Mouse (Mus musculus) macrophage (primary cell): ENCODE measurements around the gene Prl. TPM values are rescaled to one million over a fixed set of nuclear protein-coding genes. Genes with fewer than 3 reads are reported as not detected.
"Not testable (repeated sequence)": the region's sequence is repeated elsewhere in the genome, so short reads cannot be mapped to it uniquely, and the experiment has no call there.

Experiments
- H3K27ac ChIP-seq: fragments of 350-480 bp; formaldehyde crosslinking; 2 replicates; pipeline ENCODE4 v1.9.0; 2021
- H3K36me3 ChIP-seq: fragments of 350-480 bp; formaldehyde crosslinking; 2 replicates; pipeline ENCODE4 v1.9.0; 2021; ENCODE audit errors: inconsistent target
- H3K4me3 ChIP-seq: fragments of 350-480 bp; formaldehyde crosslinking; 2 replicates; pipeline ENCODE4 v1.9.0; 2021; ENCODE audit errors: inconsistent target
- H3K79me2 ChIP-seq: fragments of 350-480 bp; formaldehyde crosslinking; 2 replicates; pipeline ENCODE4 v1.9.0; 2021; ENCODE audit errors: inconsistent target
- WGBS: methylation state at CpG from one replicate; pipeline ENCODE4 v1.1.7; 2026; ENCODE audit warnings: inconsistent platforms; ENCODE audit not compliant: missing documents; 5-methylcytosine and 5-hydroxymethylcytosine counted together
- polyA plus RNA-seq: library from polyadenylated mRNA; stranded (reverse); fragments of 250-400 nt; gene quantifications from 3 replicates; pipeline ENCODE4 v1.2.4, GENCODE M21; 2018; ENCODE audit warnings: inconsistent platforms
- total RNA-seq, 78 experiments: library from RNA; depleted of rRNA; stranded (reverse); fragments of 250-400 nt; gene quantifications; 1 replicate in 9 of 78; 2 replicates in 24 of 78; 3 replicates in 43 of 78; 4 replicates in 2 of 78; pipeline ENCODE4 v1.2.4; 2018; ENCODE audit warnings: inconsistent platforms in 56 of 78

The Prl gene
- not detected for total RNA-seq (2018; cell fraction: chromatin; rRNA removed)
- not detected for total RNA-seq (2018; cell fraction: cytosol; rRNA removed)
- not detected for total RNA-seq (2018; cell fraction: nucleus; rRNA removed)
- not detected in 3 replicates for polyA plus RNA-seq

DNA sequence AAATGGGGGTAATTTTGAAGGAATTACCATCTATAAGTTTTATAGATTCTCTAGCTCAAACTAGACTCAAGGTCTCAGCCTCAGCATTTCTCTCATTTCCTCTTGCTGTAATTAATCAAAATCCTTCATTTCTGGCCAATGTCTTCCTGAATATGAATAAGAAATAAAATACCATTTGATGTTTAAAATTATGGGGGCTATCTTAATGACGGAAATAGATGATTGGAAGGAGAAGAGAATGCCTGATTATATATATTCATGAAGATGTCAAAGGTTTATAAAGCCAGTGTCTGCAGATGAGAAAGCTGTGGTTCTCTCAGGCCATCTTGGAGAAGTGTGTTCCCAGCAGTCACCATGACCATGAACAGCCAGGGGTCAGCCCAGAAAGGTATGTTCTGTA is at the start of gene Prl:
Gene Prl (plus strand): TSS at position 301 of the 400 bp plus-strand sequence.
- 100% methylated on average over 1 of the region's 1 CpGs for WGBS
- H3K79me2 ChIP-seq: no peaks in the 10 kb centered on the region
- H3K27ac ChIP-seq: no peak within 1 kb of the TSS
- no peaks in the 10 kb centered on the region for H3K36me3 ChIP-seq
- H3K4me3 ChIP-seq: no peak within 1 kb of the TSS

- 67% methylated on average over 1 of the region's 1 CpGs for WGBS
- Histone ChIP-seq H3K36me3 (no peaks in the 10 kb centered on the region), H3K79me2 (no peaks in the 10 kb centered on the region), H3K27ac (no peak overlapping the region), H3K4me3 (no peak overlapping the region)
Measured at GRCm38 (mm10) chr13:27026614-27027013, 30.8 kb upstream of the Prl start.

GRCm38 (mm10) chr13:27027376-27027775 is 30.0 kb upstream of the Prl start:
- no peak overlapping the region for H3K4me3 ChIP-seq
- H3K79me2 ChIP-seq: no peaks in the 10 kb centered on the region
- H3K27ac ChIP-seq: no peak overlapping the region
- H3K36me3 ChIP-seq: no peaks in the 10 kb centered on the region
- 93% methylated on average over 1 of the region's 1 CpGs for WGBS

DNA sequence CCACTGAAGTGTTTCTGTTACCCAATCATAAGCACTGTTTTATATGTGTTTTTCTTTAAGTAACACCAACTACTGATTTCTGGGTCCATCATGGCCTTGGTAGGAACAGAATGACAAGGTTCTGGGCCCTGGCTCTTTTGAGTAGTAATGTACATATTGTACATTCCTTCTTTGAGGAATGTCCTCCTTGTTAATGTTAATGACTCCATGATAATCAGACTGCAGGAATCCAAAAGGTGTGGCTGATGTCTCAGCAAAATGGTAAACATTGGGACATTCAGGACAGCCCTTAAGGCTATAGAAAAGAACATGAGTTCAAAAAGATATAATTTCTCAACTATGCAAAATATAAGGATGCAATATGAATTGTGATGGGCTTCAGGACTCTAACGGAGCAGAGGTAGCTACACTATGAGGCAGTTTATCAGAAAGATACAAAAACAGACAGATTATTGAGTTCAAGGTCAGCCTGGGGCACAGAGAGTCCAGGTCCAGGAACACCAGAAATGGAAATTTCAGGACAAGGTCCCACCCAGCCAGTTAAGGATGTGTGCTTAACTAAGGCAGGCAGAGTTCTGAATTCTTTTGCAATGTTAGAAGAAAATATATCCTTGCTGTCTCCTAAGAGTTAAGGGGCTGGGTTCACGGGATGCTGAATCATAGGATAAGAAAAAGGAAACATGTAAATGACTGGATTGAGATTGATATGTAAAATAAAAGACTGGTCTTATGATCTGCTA is 28.7 kb upstream of the Prl start:
- no peak overlapping the region for H3K4me3 ChIP-seq
- 88% methylated on average over 2 of the region's 2 CpGs for WGBS
- no peak overlapping the region for H3K27ac ChIP-seq
- no peaks in the 10 kb centered on the region for H3K79me2 ChIP-seq
- no peaks in the 10 kb centered on the region for H3K36me3 ChIP-seq

DNA sequence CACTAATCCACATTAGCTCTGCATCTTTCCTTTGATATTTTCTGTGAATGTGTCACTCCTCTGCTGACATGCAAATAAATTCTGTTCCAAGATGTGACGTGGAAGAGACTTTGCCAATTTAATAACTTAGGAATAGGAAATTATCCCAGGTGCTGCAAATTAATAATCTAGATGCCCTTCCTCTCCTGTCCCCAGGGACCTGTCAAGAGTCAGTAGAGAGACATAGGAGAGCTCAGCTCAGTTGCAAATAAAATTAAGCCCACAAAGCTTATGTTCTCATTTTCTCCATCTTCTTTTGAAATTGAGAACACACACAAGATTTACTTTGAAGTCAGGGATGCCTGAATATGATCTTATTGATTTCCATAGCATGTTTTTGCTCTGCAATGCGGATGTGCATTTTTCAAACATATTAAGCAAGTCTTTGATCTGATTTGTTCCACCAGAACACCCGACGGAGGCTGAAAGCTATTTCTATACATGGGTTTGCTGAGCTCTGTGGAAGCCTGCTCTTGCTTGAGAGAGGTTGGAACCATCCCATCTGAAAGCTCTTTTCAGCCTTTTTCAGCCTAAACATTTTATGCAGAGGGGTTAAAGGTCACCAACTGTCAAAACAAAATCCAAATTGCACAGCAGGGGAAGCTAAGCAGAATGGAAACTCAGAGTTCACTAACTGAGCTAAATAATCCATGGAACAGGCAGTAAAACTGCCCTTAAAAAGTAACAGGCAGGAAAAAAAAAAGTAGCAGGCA is 26.1 kb upstream of the Prl start:
- Histone ChIP-seq H3K36me3 (no peaks in the 10 kb centered on the region), H3K4me3 (no peak overlapping the region), H3K79me2 (no peaks in the 10 kb centered on the region), H3K27ac (no peak overlapping the region)
- WGBS: 60% methylated on average over 4 of the region's 4 CpGs

DNA sequence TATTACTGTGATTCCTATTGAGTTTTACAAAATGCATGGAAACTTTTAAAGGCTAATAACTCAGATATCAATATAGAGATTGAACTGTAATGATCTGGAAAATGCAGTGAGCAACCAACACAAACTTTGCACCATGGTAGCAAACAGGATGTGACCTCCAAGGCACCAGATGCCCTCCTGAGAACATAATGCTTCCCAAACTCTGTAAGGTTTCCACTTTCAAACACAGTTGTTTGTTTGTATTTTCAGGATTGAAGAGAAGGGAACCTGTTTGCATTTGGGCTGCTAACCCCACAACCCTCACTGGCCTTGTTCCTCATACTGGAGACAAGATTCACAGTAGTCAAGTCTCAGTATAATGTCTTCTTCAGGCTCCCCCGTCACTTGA is 25.5 kb upstream of the Prl start:
- Histone ChIP-seq H3K79me2 (no peaks in the 10 kb centered on the region), H3K36me3 (no peaks in the 10 kb centered on the region), H3K27ac (no peak overlapping the region), H3K4me3 (no peak overlapping the region)
- WGBS: 100% methylated on average over 1 of the region's 1 CpGs

GRCm38 (mm10) chr13:27032998-27033397 is 24.4 kb upstream of the Prl start:
- Histone ChIP-seq H3K4me3 (no peak overlapping the region), H3K79me2 (no peaks in the 10 kb centered on the region), H3K36me3 (no peaks in the 10 kb centered on the region), H3K27ac (no peak overlapping the region)
- WGBS: 83% methylated on average over 2 of the region's 2 CpGs

GRCm38 (mm10) chr13:27042185-27042584 is 15.2 kb upstream of the Prl start:
- Histone ChIP-seq H3K79me2 (no peaks in the 10 kb centered on the region), H3K27ac (no peak overlapping the region), H3K36me3 (no peaks in the 10 kb centered on the region), H3K4me3 (no peak overlapping the region)
- WGBS: 78% methylated on average over 2 of the region's 2 CpGs

GRCm38 (mm10) chr13:27043326-27043725 is 14.0 kb upstream of the Prl start:
- no peaks in the 10 kb centered on the region for H3K79me2 ChIP-seq
- H3K36me3 ChIP-seq: no peaks in the 10 kb centered on the region
- no peak overlapping the region for H3K27ac ChIP-seq
- 33% methylated on average over 1 of the region's 1 CpGs for WGBS
- H3K4me3 ChIP-seq: no peak overlapping the region

- WGBS: 94% methylated on average over 7 of the region's 7 CpGs
- Histone ChIP-seq H3K4me3 (no peak overlapping the region), H3K79me2 (no peaks in the 10 kb centered on the region), H3K36me3 (no peaks in the 10 kb centered on the region), H3K27ac (no peak overlapping the region)
Measured at GRCm38 (mm10) chr13:27059177-27059576, 1.8 kb downstream of the Prl start.

GRCm38 (mm10) chr13:27093890-27094289 is 36.5 kb downstream of the Prl start, which contains the start of gene Prl3d1:
Gene Prl3d1, plus strand, starts transcription at chr13:27094190.
- H3K27ac ChIP-seq, H3K79me2 ChIP-seq, H3K36me3 ChIP-seq, H3K4me3 ChIP-seq: not testable (repeated sequence)
- 84% methylated on average over 5 of the region's 5 CpGs for WGBS

Other genes with a start within 250 kb of the Prl start
- gene Prl3d1, start 36.6 kb downstream of the Prl start, polyA plus RNA-seq: not detected in 3 replicates
- gene Prl3d2, start 64.1 kb downstream of the Prl start, polyA plus RNA-seq: not detected in 3 replicates
- gene Prl3d3, start 99.2 kb downstream of the Prl start, polyA plus RNA-seq: not detected in 3 replicates
- not detected in 3 replicates for gene Prl3c1, start 139.1 kb downstream of the Prl start, polyA plus RNA-seq
- gene Prl3b1, start 184.3 kb downstream of the Prl start, polyA plus RNA-seq: not detected in 3 replicates
- gene Prl3a1, start 201.9 kb downstream of the Prl start, polyA plus RNA-seq: not detected in 3 replicates